Mouse (Mus musculus): ENCODE results near the gene Ankra2.

The Ankra2 gene

DNA sequence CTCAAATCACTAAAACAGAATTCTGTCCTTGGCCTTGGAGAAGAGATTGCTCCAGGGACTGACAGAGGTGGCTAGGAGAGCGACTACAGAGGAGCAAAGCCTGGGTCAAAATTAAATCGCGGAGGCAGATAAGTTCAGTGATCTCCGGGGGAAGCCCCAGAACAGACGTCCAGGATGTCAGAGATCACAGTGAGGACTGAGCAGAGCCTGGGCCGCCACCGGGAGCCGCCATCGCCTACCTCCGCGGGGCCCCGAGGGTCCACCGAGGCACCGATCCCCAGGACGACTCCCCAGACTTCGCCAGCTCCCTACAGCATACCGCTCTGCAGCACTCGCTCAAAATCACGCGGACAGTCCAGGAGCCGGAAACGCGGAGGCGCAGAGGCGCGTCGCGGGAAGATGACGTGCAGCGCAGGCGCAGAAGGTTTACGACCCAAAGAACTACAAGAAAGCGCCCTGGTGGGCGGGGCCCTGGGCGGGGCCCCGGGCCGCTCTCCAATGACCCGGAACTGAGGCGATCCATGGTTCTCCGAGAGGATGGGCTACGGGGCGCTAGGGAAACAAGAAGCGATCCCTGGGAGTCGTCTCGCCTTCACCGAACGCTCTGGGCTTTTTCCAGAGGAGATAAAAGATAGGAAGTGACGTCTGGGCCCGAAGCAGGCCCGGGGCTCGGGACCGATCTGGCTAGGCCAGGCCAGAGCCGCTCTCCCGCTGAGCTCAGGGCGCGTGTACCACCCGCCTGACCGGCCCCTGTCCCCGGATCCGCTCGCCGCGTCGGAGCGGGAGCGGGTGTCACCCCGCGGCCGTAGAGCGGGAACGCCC lies at the start of gene Ankra2, which contains the start of gene Utp15:
TSS of gene Ankra2 (plus strand) at position 439 of the 822 bp plus-strand sequence.
TSS of gene Utp15 (minus strand) at position 406 of the 822 bp plus-strand sequence.
- peak; percentile 95 for DNase-seq (ENCODE audit: low spot score)

- no peak for DNase-seq (ENCODE audit: low spot score)
Measured at GRCm38 (mm10) chr13:98222848-98223247, 40.0 kb upstream of the Ankra2 start.

GRCm38 (mm10) chr13:98226225-98226624 lies 36.6 kb upstream of the Ankra2 start:
- DNase-seq (ENCODE audit: low spot score) = no peak

DNA sequence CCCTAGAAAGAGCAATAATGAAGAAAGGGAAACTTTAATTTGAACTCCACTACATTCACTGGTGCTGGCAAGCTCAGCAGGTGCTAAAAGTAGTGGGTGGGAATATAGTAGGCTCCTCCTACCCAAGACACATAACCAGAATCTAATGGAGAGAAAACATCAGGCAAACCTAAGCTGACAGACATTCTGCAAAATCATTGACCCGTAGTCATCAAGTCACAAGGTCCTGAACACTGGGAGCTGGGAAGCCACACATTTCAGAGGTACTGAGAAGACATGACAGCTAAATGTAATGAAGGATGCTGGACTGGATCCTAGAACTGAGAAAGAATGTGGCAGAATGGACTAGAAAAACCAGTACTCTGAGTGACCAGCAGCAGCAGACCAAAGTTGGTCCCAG lies 32.4 kb upstream of the Ankra2 start:
- DNase-seq (ENCODE audit: low spot score) = no peak

DNA sequence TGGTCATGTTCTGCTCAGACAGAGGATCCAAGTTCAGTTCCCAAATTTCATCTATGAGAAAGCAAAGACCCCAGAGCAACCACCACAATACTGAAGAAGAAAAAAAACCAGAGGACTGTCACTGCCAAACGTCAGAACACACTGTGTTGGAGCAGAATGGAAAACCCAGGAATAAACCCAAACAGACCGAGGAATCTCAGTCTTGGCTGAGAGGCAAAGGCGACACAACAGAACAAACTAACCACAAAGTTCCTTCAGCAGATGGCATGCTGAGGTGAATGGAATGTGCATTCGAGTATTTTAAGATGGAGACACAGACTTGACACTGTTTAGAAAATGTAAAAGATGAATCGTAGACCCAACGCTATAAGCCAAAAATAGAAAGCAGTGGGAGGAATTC lies 27.4 kb upstream of the Ankra2 start:
- DNase-seq (ENCODE audit: low spot score) = no peak

GRCm38 (mm10) chr13:98239978-98240641 lies 22.8 kb upstream of the Ankra2 start:
- no peak for DNase-seq (ENCODE audit: low spot score)

- DNase-seq (ENCODE audit: low spot score) = no peak
Measured at GRCm38 (mm10) chr13:98241531-98242282, 21.2 kb upstream of the Ankra2 start.

GRCm38 (mm10) chr13:98244571-98245350 lies 18.1 kb upstream of the Ankra2 start:
- DNase-seq (ENCODE audit: low spot score) = no peak

DNA sequence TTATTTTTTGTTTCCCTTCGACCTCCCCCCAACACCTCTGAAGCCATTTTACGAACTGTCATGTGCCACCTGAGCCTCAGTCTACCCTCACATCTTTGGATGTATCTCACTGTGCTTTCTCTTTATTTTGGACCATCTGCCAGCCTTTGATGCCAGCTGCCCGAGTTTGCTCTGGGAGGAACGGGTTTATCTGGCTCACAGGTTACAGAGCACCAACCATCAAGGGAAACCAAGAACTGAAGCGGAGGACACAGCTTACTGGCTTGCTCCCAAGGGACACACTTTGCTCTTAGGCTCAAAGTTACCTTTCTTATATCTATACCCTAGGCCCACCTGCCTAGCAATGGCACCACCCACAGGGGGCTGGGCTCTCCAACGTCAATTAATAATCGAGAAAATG lies 17.5 kb upstream of the Ankra2 start:
- no peak for DNase-seq (ENCODE audit: low spot score)

- DNase-seq (ENCODE audit: low spot score) = no peak
Measured at GRCm38 (mm10) chr13:98249594-98249993, 13.3 kb upstream of the Ankra2 start.

DNA sequence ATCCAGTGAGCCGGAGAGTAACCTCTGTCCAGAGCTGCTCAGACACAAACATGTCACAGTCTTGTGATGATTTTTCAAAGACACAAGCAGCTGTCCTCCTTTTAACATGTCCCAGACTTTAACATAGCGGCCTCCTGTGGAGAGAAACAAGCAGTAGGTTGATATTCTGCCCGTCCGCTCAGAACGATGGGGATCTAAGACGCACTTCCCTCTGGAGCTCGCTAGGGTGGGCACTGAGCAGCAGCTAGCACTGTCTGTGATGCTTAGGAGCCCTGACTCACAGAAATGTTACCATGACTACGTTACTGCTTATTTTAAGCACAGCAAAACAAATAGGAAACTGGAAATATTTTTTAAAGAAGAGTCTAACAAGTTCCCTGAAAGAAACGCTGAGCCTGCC lies 8.0 kb upstream of the Ankra2 start:
- no peak for DNase-seq (ENCODE audit: low spot score)

- no peak for DNase-seq (ENCODE audit: low spot score)
Measured at GRCm38 (mm10) chr13:98263458-98263987, 649 bp downstream of the Ankra2 start.

DNA sequence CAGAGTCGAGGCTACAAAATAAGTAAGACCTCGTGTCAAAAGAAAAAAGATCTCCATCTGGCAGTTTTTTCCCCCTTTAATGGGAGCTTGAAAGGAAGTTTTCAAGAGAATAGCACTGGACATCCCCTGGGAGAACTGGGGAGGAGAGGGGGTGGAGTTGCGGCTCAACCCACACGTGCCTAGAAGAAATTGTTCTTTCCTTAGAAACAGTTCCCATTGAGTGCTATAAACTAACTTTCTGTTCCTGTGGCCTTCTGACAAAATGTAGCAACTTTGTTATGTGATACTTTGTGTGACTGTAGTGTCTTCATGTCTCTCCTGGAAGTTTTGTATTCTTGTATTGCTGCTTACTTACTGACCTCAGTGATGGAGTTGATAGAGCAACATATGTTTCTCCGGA lies 1.2 kb downstream of the Ankra2 start:
- DNase-seq (ENCODE audit: low spot score) = no peak

- DNase-seq (ENCODE audit: low spot score) = no peak
Measured at GRCm38 (mm10) chr13:98274023-98274422, 11.1 kb downstream of the Ankra2 start.

- DNase-seq (ENCODE audit: low spot score) = peak; percentile 76
Measured at GRCm38 (mm10) chr13:98275646-98276045, 12.8 kb downstream of the Ankra2 start.

GRCm38 (mm10) chr13:98276253-98276652 lies 13.4 kb downstream of the Ankra2 start:
- DNase-seq (ENCODE audit: low spot score) = no peak

- no peak for DNase-seq (ENCODE audit: low spot score)
Measured at GRCm38 (mm10) chr13:98277501-98277900, 14.6 kb downstream of the Ankra2 start.

DNA sequence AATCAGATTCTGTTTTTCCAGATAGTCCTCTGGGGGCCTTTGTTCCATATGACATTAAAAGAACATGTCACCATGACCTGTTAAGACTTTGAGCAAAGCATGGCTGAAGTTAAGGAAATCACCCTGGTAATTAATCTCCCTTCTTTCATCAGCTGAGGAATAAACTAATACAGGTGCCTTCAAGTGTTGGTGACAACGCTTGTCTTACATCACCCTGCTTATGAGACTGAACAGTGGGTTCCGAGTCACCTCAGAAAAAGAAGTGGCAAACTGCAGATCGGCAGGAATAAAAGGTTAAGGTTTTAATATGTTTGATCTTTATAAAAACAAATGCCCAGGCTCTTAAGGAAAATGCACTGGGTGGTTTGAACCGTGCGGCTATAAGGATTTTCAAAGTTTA lies 16.8 kb downstream of the Ankra2 start, which contains the start of gene Gm21976:
TSS of gene Gm21976 (plus strand) at position 202 of the 400 bp plus-strand sequence.
- no peak for DNase-seq (ENCODE audit: low spot score)

- DNase-seq (ENCODE audit: low spot score) = no peak
Measured at GRCm38 (mm10) chr13:98280990-98281650, 18.2 kb downstream of the Ankra2 start.

GRCm38 (mm10) chr13:98290719-98291118 lies 27.8 kb downstream of the Ankra2 start:
- DNase-seq (ENCODE audit: low spot score) = no peak

DNA sequence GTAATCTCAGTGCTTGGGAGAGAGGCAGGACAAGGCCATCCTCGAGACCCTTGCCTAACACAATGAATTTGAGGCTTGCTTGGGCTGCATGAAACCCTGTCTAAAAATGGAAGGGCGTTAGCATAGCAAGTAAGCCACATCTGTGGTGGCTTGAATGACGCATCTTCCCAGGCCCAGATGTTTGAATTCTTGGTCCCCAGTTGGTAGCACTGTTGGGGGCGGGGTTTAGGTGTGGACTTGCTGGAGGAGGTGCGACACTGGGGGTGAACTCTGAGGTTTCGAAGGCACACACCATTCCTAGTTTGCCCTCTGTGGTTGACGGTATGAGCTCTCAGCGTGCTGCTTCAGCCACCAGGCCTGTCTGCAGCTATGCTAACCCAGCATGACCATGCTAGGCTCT lies 28.8 kb downstream of the Ankra2 start:
- DNase-seq (ENCODE audit: low spot score) = no peak

All from ovary, adult 18-20 months (tissue).